Mouse (Mus musculus) megakaryocyte, embryonic 14.5 days (primary cell): ENCODE results near the gene Adap1.

Experiments
- FLI1 ChIP-seq: IDR thresholded peaks from 2 replicates; pipeline ENCODE4 v1.6.1; 2012; ENCODE audit warnings: low read length, inconsistent platforms, mixed read lengths
- GATA1 ChIP-seq: IDR thresholded peaks from 3 replicates; pipeline ENCODE4 v1.6.1; 2012; ENCODE audit warnings: mixed read lengths, low read length, inconsistent platforms, borderline replicate concordance

GRCm38 (mm10) chr5:139321331-139321730 is 4.1 kb downstream of the Adap1 start:
- TF ChIP-seq GATA1 (no peak), FLI1 (no peak)
